Mouse (Mus musculus) cerebellum, postnatal 4 days (tissue): ENCODE data around the gene 4921501E09Rik.
A peak's percentile ranks its signal among the peaks of the same experiment; 100 is the strongest.

Experiments
- DNase-seq, 2 experiments: peaks; one replicate each; pipeline ENCODE4 v3.0.0; 2022; ENCODE audit warnings: low spot score in 2 of 2, mixed read lengths in 1 of 2

The 4921501E09Rik gene

GRCm38 (mm10) chr17:33067958-33068357 lies at the start of gene 4921501E09Rik:
TSS of gene 4921501E09Rik (minus strand) at chr17:33068058.
- no peak for DNase-seq

GRCm38 (mm10) chr17:33097396-33097795 lies 29.5 kb upstream of the 4921501E09Rik start:
- no peak for DNase-seq

GRCm38 (mm10) chr17:33092391-33093193 lies 24.7 kb upstream of the 4921501E09Rik start:
- DNase-seq: peak; percentile 52 to 77

GRCm38 (mm10) chr17:33091630-33092029 lies 23.8 kb upstream of the 4921501E09Rik start:
- no peak for DNase-seq

- DNase-seq: peak; percentile 73 to 89
Observed at GRCm38 (mm10) chr17:33089220-33089949, 21.5 kb upstream of the 4921501E09Rik start, which contains the start of gene Zfp563. TSS of gene Zfp563 (plus strand) at chr17:33089310.

- no peak for DNase-seq
Observed at GRCm38 (mm10) chr17:33063001-33063400, 4.9 kb downstream of the 4921501E09Rik start.

GRCm38 (mm10) chr17:33058791-33059190 lies 9.1 kb downstream of the 4921501E09Rik start:
- DNase-seq: no peak

- DNase-seq: peak; percentile 56 to 75
Observed at GRCm38 (mm10) chr17:33032900-33033891, 34.7 kb downstream of the 4921501E09Rik start, which contains the start of gene Zfp763. TSS of gene Zfp763 (minus strand) at chr17:33033402.

GRCm38 (mm10) chr17:33032376-33032775 lies 35.5 kb downstream of the 4921501E09Rik start:
- no peak for DNase-seq

- DNase-seq: peak; percentile 15 to 55
Observed at GRCm38 (mm10) chr17:33020434-33020833, 47.4 kb downstream of the 4921501E09Rik start.
